Mouse (Mus musculus) liver, postnatal 0 days (tissue): ENCODE data around the gene Serping1.

Experiments
- CTCF ChIP-seq: sonication (generic); IDR thresholded peaks from 2 replicates; pipeline ENCODE4 v1.5.1; 2016; ENCODE audit warnings: antibody characterized with exemption, low read depth
- EP300 ChIP-seq: IDR thresholded peaks from 2 replicates; pipeline ENCODE4 v1.6.1; 2016; ENCODE audit warnings: antibody characterized with exemption, low read depth, mild to moderate bottlenecking

DNA sequence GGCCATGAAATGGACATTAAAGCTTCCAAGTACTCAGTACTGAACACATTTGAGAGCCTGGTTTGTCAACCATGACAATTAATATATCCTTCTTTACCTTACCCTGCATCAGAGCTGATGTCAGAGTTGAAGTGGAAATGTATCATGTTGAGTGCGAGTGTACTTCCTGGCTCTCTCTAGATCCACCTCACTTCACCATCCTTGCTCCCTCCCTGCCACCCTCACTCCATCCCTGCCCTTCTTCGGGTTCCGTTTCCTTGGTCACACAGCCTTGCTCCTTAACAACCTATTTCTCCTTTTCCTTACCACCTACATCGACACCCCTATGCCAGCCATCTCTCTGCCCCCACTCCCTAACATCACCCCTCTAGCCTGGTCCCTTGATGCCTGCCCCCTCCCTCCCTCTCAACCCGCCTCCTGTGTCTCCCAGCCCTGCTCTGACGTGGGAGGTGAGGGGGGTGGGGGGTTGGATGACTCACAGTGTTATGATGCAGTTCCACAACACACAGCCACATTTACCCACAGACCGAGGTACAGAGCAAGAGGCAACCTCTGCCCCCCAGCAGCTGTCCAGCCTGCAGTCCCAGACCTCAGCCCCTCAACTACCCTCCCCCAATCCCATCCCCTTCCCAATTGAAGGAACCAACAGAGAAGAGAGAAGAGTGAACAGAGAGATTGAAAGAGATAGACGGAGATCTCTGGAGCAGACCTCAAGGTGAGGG is 41.5 kb downstream of the Serping1 start, which contains the start of gene Ypel4:
- TF ChIP-seq CTCF (no peak), EP300 (no peak)
